Mouse (Mus musculus) MEL (cell line): Measurements from ENCODE around the gene Stk11ip. TPM values are rescaled to one million over a fixed set of nuclear protein-coding genes. Genes with fewer than 3 reads are reported as not detected.

ENCODE experiments used
- DNase-seq: peaks from one replicate; pipeline ENCODE4 v3.0.0; 2011; ENCODE audit warnings: low read depth, low spot score
- H3K27ac ChIP-seq: 2 replicates; pipeline ENCODE4 v1.5.1; 2012; ENCODE audit warnings: low read depth, mild to moderate bottlenecking, control low read depth, low read length, moderate library complexity; ENCODE audit not compliant: control insufficient read depth
- H3K27me3 ChIP-seq, 2 experiments: fragments of 150-350 bp in 1 of 2; sonication (generic) in 1 of 2; 2 replicates each; pipeline ENCODE4 v1.6.1; 2012; ENCODE audit warnings: low read length in 2 of 2, mild to moderate bottlenecking in 2 of 2, improper control_type of control experiment in 1 of 2, moderate library complexity in 1 of 2; ENCODE audit not compliant: insufficient read depth in 2 of 2, control insufficient read depth in 1 of 2
- H3K36me3 ChIP-seq, 2 experiments: 2 replicates each; pipeline ENCODE4 v1.6.1; 2012 to 2014; ENCODE audit warnings: low read length in 2 of 2, improper control_type of control experiment in 1 of 2, inconsistent platforms in 1 of 2, mild to moderate bottlenecking in 1 of 2; ENCODE audit not compliant: insufficient read depth in 2 of 2, control insufficient read depth in 1 of 2
- H3K4me1 ChIP-seq, 2 experiments: fragments of 150-350 bp in 1 of 2; sonication (generic) in 1 of 2; 2 replicates each; pipeline ENCODE4 v1.6.1; 2012; ENCODE audit warnings: low read length in 2 of 2, improper control_type of control experiment in 1 of 2, mild to moderate bottlenecking in 1 of 2; ENCODE audit not compliant: insufficient read depth in 2 of 2, control insufficient read depth in 1 of 2
- H3K4me3 ChIP-seq, 2 experiments: fragments of 150-350 bp in 1 of 2; sonication (generic) in 1 of 2; 2 replicates each; pipeline ENCODE4 v1.5.1; 2012; ENCODE audit warnings: low read depth in 2 of 2, low read length in 2 of 2, mild to moderate bottlenecking in 2 of 2, moderate library complexity in 2 of 2, control low read depth in 1 of 2, improper control_type of control experiment in 1 of 2; ENCODE audit not compliant: control insufficient read depth in 1 of 2, insufficient read depth in 1 of 2
- H3K79me2 ChIP-seq: 2 replicates; pipeline ENCODE4 v1.6.1; 2012; ENCODE audit warnings: mild to moderate bottlenecking, low read length, moderate library complexity; ENCODE audit not compliant: control insufficient read depth, poor library complexity, insufficient read depth
- H3K9ac ChIP-seq: 2 replicates; pipeline ENCODE4 v1.6.1; 2012; ENCODE audit warnings: low read depth, mild to moderate bottlenecking, control low read depth, low read length, moderate library complexity; ENCODE audit not compliant: control insufficient read depth, poor library complexity, severe bottlenecking
- H3K9me3 ChIP-seq: fragments of 150-350 bp; sonication (generic); replicated peaks from 2 replicates; pipeline ENCODE4 v1.6.1; 2012; ENCODE audit warnings: mild to moderate bottlenecking, low read length, improper control_type of control experiment, moderate library complexity; ENCODE audit not compliant: insufficient read depth
- BHLHE40 ChIP-seq: IDR thresholded peaks from 2 replicates; pipeline ENCODE4 v1.6.1; 2012; ENCODE audit warnings: low read depth, mild to moderate bottlenecking, inconsistent platforms, low read length, improper control_type of control experiment, borderline replicate concordance
- CTCF ChIP-seq, 3 experiments: IDR thresholded peaks in 2 of 3; conservative IDR thresholded peaks in 1 of 3; 2 replicates each; pipeline ENCODE4 v1.5.1; 2011 to 2012; ENCODE audit warnings: low read length in 3 of 3, low read depth in 2 of 3, mild to moderate bottlenecking in 2 of 3, improper control_type of control experiment in 1 of 3, inconsistent platforms in 1 of 3, mixed read lengths in 1 of 3, moderate library complexity in 1 of 3; ENCODE audit not compliant: control insufficient read depth in 1 of 3, insufficient read depth in 1 of 3, poor library complexity in 1 of 3, severe bottlenecking in 1 of 3
- EP300 ChIP-seq, 2 experiments: IDR thresholded peaks; 2 replicates each; pipeline ENCODE4 v1.6.1; 2011; ENCODE audit warnings: improper control_type of control experiment in 2 of 2, low read length in 2 of 2, low read depth in 1 of 2, mild to moderate bottlenecking in 1 of 2
- GATA1 ChIP-seq: IDR thresholded peaks from 2 replicates; pipeline ENCODE4 v1.6.1; 2011; ENCODE audit warnings: low read depth, low read length, improper control_type of control experiment
- HCFC1 ChIP-seq: IDR thresholded peaks from 2 replicates; pipeline ENCODE4 v1.6.1; 2012; ENCODE audit warnings: low read depth, mild to moderate bottlenecking, inconsistent platforms, low read length, improper control_type of control experiment, moderate library complexity
- JUND ChIP-seq: IDR thresholded peaks from 2 replicates; pipeline ENCODE4 v1.6.1; 2011; ENCODE audit warnings: low read depth, mild to moderate bottlenecking, improper control_type of control experiment, low read length
- KAT2A ChIP-seq: conservative IDR thresholded peaks from 2 replicates; pipeline ENCODE4 v1.6.1; 2012; ENCODE audit warnings: low read depth, low read length, improper control_type of control experiment, inconsistent platforms
- MAFK ChIP-seq: IDR thresholded peaks from 2 replicates; pipeline ENCODE4 v1.6.1; 2011; ENCODE audit warnings: low read depth, mild to moderate bottlenecking, low read length, improper control_type of control experiment, borderline replicate concordance
- MAX ChIP-seq: IDR thresholded peaks from 2 replicates; pipeline ENCODE4 v1.6.1; 2011; ENCODE audit warnings: low read length, improper control_type of control experiment
- MAZ ChIP-seq: IDR thresholded peaks from 2 replicates; pipeline ENCODE4 v1.6.1; 2012; ENCODE audit warnings: low read depth, mild to moderate bottlenecking, inconsistent platforms, low read length, improper control_type of control experiment
- MEF2A ChIP-seq: IDR thresholded peaks from 2 replicates; pipeline ENCODE4 v1.6.1; 2014; ENCODE audit warnings: low read depth, mild to moderate bottlenecking, inconsistent platforms, low read length, improper control_type of control experiment; ENCODE audit not compliant: poor library complexity, insufficient replicate concordance, severe bottlenecking; ENCODE audit errors: extremely low read depth
- MYC ChIP-seq: IDR thresholded peaks from 2 replicates; pipeline ENCODE4 v1.6.1; 2011; ENCODE audit warnings: low read depth, mild to moderate bottlenecking, low read length, improper control_type of control experiment, moderate library complexity
- NRF1 ChIP-seq: IDR thresholded peaks from 2 replicates; pipeline ENCODE4 v1.6.1; 2014; ENCODE audit warnings: low read depth, mild to moderate bottlenecking, inconsistent platforms, low read length, improper control_type of control experiment, moderate library complexity; ENCODE audit not compliant: poor library complexity, insufficient read depth, severe bottlenecking
- POLR2A ChIP-seq, 2 experiments: IDR thresholded peaks; 2 replicates each; pipeline ENCODE4 v1.6.1; 2011 to 2012; ENCODE audit warnings: low read length in 2 of 2, mild to moderate bottlenecking in 2 of 2, control low read depth in 1 of 2, improper control_type of control experiment in 1 of 2, low read depth in 1 of 2, moderate library complexity in 1 of 2; ENCODE audit not compliant: control insufficient read depth in 1 of 2, insufficient read depth in 1 of 2, poor library complexity in 1 of 2
- POLR2AphosphoS2 ChIP-seq: IDR thresholded peaks from 2 replicates; pipeline ENCODE4 v1.6.1; 2011; ENCODE audit warnings: low read length, improper control_type of control experiment
- RCOR1 ChIP-seq: IDR thresholded peaks from 2 replicates; pipeline ENCODE4 v1.6.1; 2012; ENCODE audit warnings: low read depth, mild to moderate bottlenecking, inconsistent platforms, low read length, improper control_type of control experiment
- SIN3A ChIP-seq: IDR thresholded peaks from 2 replicates; pipeline ENCODE4 v1.6.1; 2012; ENCODE audit warnings: low read length, improper control_type of control experiment, inconsistent platforms
- TAL1 ChIP-seq: IDR thresholded peaks from 2 replicates; pipeline ENCODE4 v1.6.1; 2012; ENCODE audit warnings: mild to moderate bottlenecking, inconsistent platforms, low read length, moderate library complexity, mixed read lengths
- USF1 ChIP-seq: IDR thresholded peaks from 2 replicates; pipeline ENCODE4 v1.6.1; 2014; ENCODE audit warnings: low read depth, mild to moderate bottlenecking, inconsistent platforms, low read length, improper control_type of control experiment, moderate library complexity
- ZC3H11A ChIP-seq: IDR thresholded peaks from 2 replicates; pipeline ENCODE4 v1.6.1; 2012; ENCODE audit warnings: low read depth, mild to moderate bottlenecking, inconsistent platforms, low read length, improper control_type of control experiment
- polyA plus RNA-seq, 2 experiments: library from polyadenylated mRNA; stranded (reverse) in 1 of 2; unstranded in 1 of 2; fragments of >175 nt in 1 of 2; fragments of >200 nt in 1 of 2; gene quantifications; 2 replicates each; pipeline versions ENCODE4 v1.2.1 to v1.2.4; 2012; ENCODE audit warnings: low replicate concordance in 2 of 2, low read depth in 1 of 2; ENCODE audit not compliant: insufficient read length in 2 of 2, insufficient read depth in 1 of 2, missing spikeins in 1 of 2
- total RNA-seq: library from RNA; depleted of rRNA; stranded (reverse); fragments of 300-350 nt; gene quantifications from 2 replicates; pipeline ENCODE4 v1.2.3, GENCODE M21; 2012

Stk11ip gene
- total and polyA plus RNA-seq, 3 experiments: 10.2 to 29.4 TPM; not detected in 1

DNA sequence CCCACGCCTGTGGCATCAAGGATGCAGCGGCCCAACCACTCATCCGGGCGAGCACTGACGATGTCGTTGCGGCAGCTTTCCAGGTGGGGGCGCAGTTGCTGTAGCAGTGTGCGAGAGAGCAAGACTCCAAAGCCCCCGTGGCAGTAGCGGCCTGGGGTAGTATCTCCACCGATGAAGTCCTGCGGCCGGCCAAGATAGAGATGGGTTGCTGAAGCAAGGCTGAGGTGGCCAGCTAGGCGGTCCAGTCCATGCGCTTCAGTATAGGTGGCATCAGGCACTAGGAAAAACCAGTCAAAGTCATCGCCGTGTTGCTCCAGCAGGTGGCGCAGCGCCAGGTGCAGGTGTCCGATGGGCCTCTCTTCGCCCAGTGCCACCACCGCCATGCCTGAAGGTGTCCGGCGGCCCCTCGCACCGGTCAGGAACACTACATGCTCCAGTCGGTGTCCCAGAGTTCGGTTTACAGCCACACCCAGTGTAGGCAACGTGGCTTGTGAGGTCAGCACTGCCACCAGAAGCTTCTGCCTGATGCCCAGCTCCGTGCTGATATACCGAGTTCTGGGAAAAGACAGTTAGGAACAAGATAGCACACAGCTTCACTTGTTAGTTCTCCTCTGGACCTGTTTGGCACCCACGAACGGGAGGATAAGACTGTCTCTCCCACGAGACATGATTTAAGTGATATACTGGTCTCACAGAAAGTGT is 43.9 kb upstream of the Stk11ip start (continued):
- TF ChIP-seq SIN3A (0 out of 2 replicates have a peak, but pooled peaks have one; percentile 2), POLR2AphosphoS2 (no peak), MAZ (0 out of 2 replicates have a peak, but pooled peaks have one; percentile 29)

DNA sequence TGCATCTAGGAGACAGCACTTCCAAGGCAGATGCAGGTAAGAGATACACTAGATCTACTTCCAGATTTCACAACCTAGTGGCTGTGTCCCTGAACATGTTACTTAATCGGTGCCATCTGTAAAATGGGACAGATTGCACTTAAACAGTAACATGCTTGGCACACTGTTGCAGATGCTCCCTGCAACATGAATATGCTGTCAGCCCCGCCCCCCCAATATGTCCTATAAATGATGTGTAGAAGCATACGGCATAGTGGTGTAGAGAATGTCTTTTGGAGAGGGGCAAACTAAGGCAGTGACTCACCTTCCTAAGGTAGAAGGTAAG is 43.4 kb upstream of the Stk11ip start:
- no peak for TF ChIP-seq MAZ
- no peak for TF ChIP-seq CTCF (IDR thresholded peaks at IDR 0.05 in 2 of 3, conservative IDR thresholded peaks at IDR 0.05 in 1 of 3; ENCODE audit: control insufficient read depth in 1 of 3, insufficient read depth in 1 of 3, low read depth in 2 of 3, low read length in 3 of 3, poor library complexity in 1 of 3, severe bottlenecking in 1 of 3)
- no peak for TF ChIP-seq GATA1
- no peak for TF ChIP-seq MAFK
- no peak for TF ChIP-seq MAX
- no peak for TF ChIP-seq BHLHE40
- TF ChIP-seq TAL1: no peak
- no peak for TF ChIP-seq NRF1
- no peak for TF ChIP-seq MEF2A
- TF ChIP-seq POLR2AphosphoS2: no peak
- no peak for TF ChIP-seq POLR2A (IDR thresholded peaks at IDR 0.05; ENCODE audit: control insufficient read depth in 1 of 2, insufficient read depth in 1 of 2, low read depth in 1 of 2, low read length in 2 of 2, poor library complexity in 1 of 2)
- TF ChIP-seq MYC: no peak
- no peak for TF ChIP-seq EP300 (IDR thresholded peaks at IDR 0.05; ENCODE audit: low read depth in 1 of 2, low read length in 2 of 2)
- TF ChIP-seq JUND: no peak
- TF ChIP-seq KAT2A: no peak
- no peak for TF ChIP-seq ZC3H11A
- TF ChIP-seq USF1: no peak
- TF ChIP-seq RCOR1: no peak
- no peak for TF ChIP-seq HCFC1
- Histone ChIP-seq H3K9ac (peak overlapping the region; percentile 89; the same call in 1 of the 2 replicates), H3K27me3 (no peaks in the 10 kb centered on the region), H3K36me3 (peaks cover 0 to 5% of the 10 kb centered on the region in 2 experiments; a peak in 3 of 4 replicates), H3K4me1 (0 out of 4 replicates have a peak, but pooled peaks cover 0 to 4% of the 10 kb centered on the region in 2 experiments), H3K4me3 (peak overlapping the region; percentile 86 to 90), H3K27ac (no peak overlapping the region), H3K79me2 (peaks cover 3% of the 10 kb centered on the region; the same call in 1 of the 2 replicates), H3K9me3 (no peaks in the 10 kb centered on the region)
- no peak for DNase-seq
